19 mouse cellular contexts compared by ENCODE assay signal in genomic region chr16:76019164-76019563, GRCm38 (mm10). TPM values are rescaled to one million over a fixed set of nuclear protein-coding genes. Genes with fewer than 3 reads are reported as not detected.
A peak's percentile ranks its signal among the peaks of the same experiment; 100 is the strongest.
DNase-seq lines count a peak whose midpoint lies in the region; ATAC-seq and TF ChIP-seq lines count a peak whose summit lies in the region.
"Had no signal": no experiment of that assay in that cellular context is flagged by ENCODE, and none has a peak within 500 bp of the region (broad histone marks: within the 10 kb centered on the region; RNA-seq: fewer than 3 reads in every experiment).

No protein-coding gene starts in this region.

- ATAC-seq in kidney, postnatal 0 days (replicated peaks; ENCODE audit: low FRiP score, low read depth), result no peak
- ATAC-seq in stomach, postnatal 0 days (ENCODE audit: low FRiP score, low TSS enrichment), result no peak
- ATAC-seq: intestine, embryonic 16.5 days had no signal

- no peak overlapping the region for H3K4me2 ChIP-seq in kidney, postnatal 0 days (ENCODE audit: low read length)
- H3K4me2 ChIP-seq in stomach, postnatal 0 days (replicated peaks; ENCODE audit: low read depth), result no peak overlapping the region
- H3K4me2 ChIP-seq: embryonic facial prominence, embryonic 13.5 days; heart, embryonic 12.5 days; hindbrain, embryonic 14.5 days; neural tube, embryonic 15.5 days had no signal

- DNase-seq in kidney, postnatal 0 days (ENCODE audit: low spot score), result no peak
- no peak for DNase-seq in kidney, adult 8-10 months
- DNase-seq in thymus, postnatal 14 days, result peak; percentile 12
- DNase-seq in thymus, postnatal 36 days, result no peak
- peak; percentile 34 for DNase-seq in induced T-regulatory cell, adult 2 months (ENCODE audit: low read depth)
- DNase-seq in stomach, postnatal 0 days (ENCODE audit: low spot score), result no peak
- no peak for DNase-seq in kidney, adult 11 months
- DNase-seq in frontal cortex, postnatal 25 days (ENCODE audit: low spot score in 2 of 2), result no peak
- DNase-seq: cerebellum, adult 8-10 months; gastrocnemius, postnatal 25 days; kidney, postnatal 14 days; retina, postnatal 1 day; thymus, adult 2 months had no signal

- H3K36me3 ChIP-seq in kidney, postnatal 0 days (ENCODE audit: insufficient read depth, low read length), result no peaks in the 10 kb centered on the region
- H3K36me3 ChIP-seq in stomach, postnatal 0 days (ENCODE audit: control insufficient read depth, insufficient read depth, low read length), result no peaks in the 10 kb centered on the region
- H3K36me3 ChIP-seq: embryonic facial prominence, embryonic 13.5 days; heart, embryonic 12.5 days; midbrain, embryonic 10.5 days; neural tube, embryonic 15.5 days had no signal

- TF ChIP-seq EP300 in stomach, postnatal 0 days (optimal IDR thresholded peaks at IDR 0.05), result no peak

- TF ChIP-seq CTCF in kidney, postnatal 0 days (IDR thresholded peaks at IDR 0.05; ENCODE audit: low read depth), result 0 out of 2 replicates have a peak, but pooled peaks have one; percentile 4
- TF ChIP-seq CTCF in stomach, postnatal 0 days (IDR thresholded peaks at IDR 0.05; ENCODE audit: low read depth), result peak; percentile 19; the same call in 1 of the 2 replicates

- H3K4me3 ChIP-seq in kidney, postnatal 0 days (replicated peaks; ENCODE audit: low read depth, low read length), result no peak overlapping the region
- H3K4me3 ChIP-seq in stomach, postnatal 0 days (ENCODE audit: low read depth, low read length), result no peak overlapping the region
- H3K4me3 ChIP-seq: embryonic facial prominence, embryonic 13.5 days; heart, embryonic 12.5 days; midbrain, embryonic 10.5 days; neural tube, embryonic 15.5 days had no signal

- H3K4me1 ChIP-seq in kidney, postnatal 0 days (replicated peaks; ENCODE audit: insufficient read depth, low read length), result no peaks in the 10 kb centered on the region
- no peaks in the 10 kb centered on the region for H3K4me1 ChIP-seq in stomach, postnatal 0 days (replicated peaks; ENCODE audit: control insufficient read depth, insufficient read depth)
- H3K4me1 ChIP-seq: embryonic facial prominence, embryonic 13.5 days; heart, embryonic 12.5 days; midbrain, embryonic 10.5 days; neural tube, embryonic 15.5 days had no signal

- H3K9ac ChIP-seq in kidney, postnatal 0 days (ENCODE audit: low read depth, low read length), result no peak overlapping the region
- no peak overlapping the region for H3K9ac ChIP-seq in stomach, postnatal 0 days (ENCODE audit: low read length)
- H3K9ac ChIP-seq: embryonic facial prominence, embryonic 13.5 days; heart, embryonic 12.5 days; hindbrain, embryonic 14.5 days; neural tube, embryonic 15.5 days had no signal

- no peaks in the 10 kb centered on the region for H3K9me3 ChIP-seq in kidney, postnatal 0 days (replicated peaks; ENCODE audit: low read length)
- no peaks in the 10 kb centered on the region for H3K9me3 ChIP-seq in stomach, postnatal 0 days (ENCODE audit: control insufficient read depth, low read length)
- H3K9me3 ChIP-seq: embryonic facial prominence, embryonic 13.5 days; heart, embryonic 12.5 days; midbrain, embryonic 10.5 days; neural tube, embryonic 15.5 days had no signal

- WGBS in kidney, postnatal 0 days, result 43% methylated on average over 1 of the region's 1 CpGs
- 43% methylated on average over 1 of the region's 1 CpGs for WGBS in stomach, postnatal 0 days

- no peaks in the 10 kb centered on the region for H3K27me3 ChIP-seq in kidney, postnatal 0 days (ENCODE audit: insufficient read depth, low read length)
- no peaks in the 10 kb centered on the region for H3K27me3 ChIP-seq in stomach, postnatal 0 days (ENCODE audit: control insufficient read depth, insufficient read depth, low read length)
- H3K27me3 ChIP-seq: embryonic facial prominence, embryonic 13.5 days; heart, embryonic 12.5 days; neural tube, embryonic 15.5 days had no signal

- H3K27ac ChIP-seq in kidney, postnatal 0 days, result no peak overlapping the region
- no peak overlapping the region for H3K27ac ChIP-seq in stomach, postnatal 0 days (replicated peaks)
- H3K27ac ChIP-seq: embryonic facial prominence, embryonic 13.5 days; hindbrain, embryonic 14.5 days; midbrain, embryonic 10.5 days; neural tube, embryonic 15.5 days had no signal

RNA-seq across cellular contexts. Expression of gene Samsn1, which starts 2.9 kb away (rescaled TPM):
- polyA plus RNA-seq in kidney, postnatal 0 days (2015; fragmentation: Nextera tagmentation; extraction: Ambion mirVana), result 1.6 and 1.9 TPM in 2 replicates
- polyA plus RNA-seq in stomach, postnatal 0 days (2015; fragmentation: Nextera tagmentation; extraction: Ambion mirVana), result 0.77 and 0.81 TPM in 2 replicates

Comparison
In these comparisons a context has a peak if more than half of its experiments do, and no peak if none do; other contexts are left out.
1. DNase-seq: peak in thymus, postnatal 14 days (single experiment) and induced T-regulatory cell, adult 2 months (single experiment); none in kidney, postnatal 0 days (single experiment), kidney, adult 8-10 months (0 of 2), thymus, postnatal 36 days (0 of 2), stomach, postnatal 0 days (single experiment), kidney, adult 11 months (single experiment) and frontal cortex, postnatal 25 days (0 of 2).